Mouse (Mus musculus) CD4-positive, CD25-positive, alpha-beta regulatory T cell, adult 4 months (primary cell): ENCODE results near the gene Ppm1l. TPM values are rescaled to one million over a fixed set of nuclear protein-coding genes. Genes with fewer than 3 reads are reported as not detected.
A peak's percentile ranks its signal among the peaks of the same experiment; 100 is the strongest.

Experiments
- ATAC-seq: one replicate; pipeline ENCODE4 v1.8.0; 2017
- polyA plus RNA-seq, 2 experiments: library from polyadenylated mRNA; unstranded; fragments of 100-300 nt; shearing (Covaris generic); gene quantifications; one replicate each; pipeline ENCODE4 v1.2.1; 2017

Ppm1l gene
- polyA plus RNA-seq, 2 experiments from 2014 or later: 4.4 to 6.9 TPM

GRCm38 (mm10) chr3:69446989-69447388, 130.3 kb downstream of the Ppm1l start:
- no peak for ATAC-seq

- no peak for ATAC-seq
Observed at GRCm38 (mm10) chr3:69449041-69449440, 132.4 kb downstream of the Ppm1l start.

DNA sequence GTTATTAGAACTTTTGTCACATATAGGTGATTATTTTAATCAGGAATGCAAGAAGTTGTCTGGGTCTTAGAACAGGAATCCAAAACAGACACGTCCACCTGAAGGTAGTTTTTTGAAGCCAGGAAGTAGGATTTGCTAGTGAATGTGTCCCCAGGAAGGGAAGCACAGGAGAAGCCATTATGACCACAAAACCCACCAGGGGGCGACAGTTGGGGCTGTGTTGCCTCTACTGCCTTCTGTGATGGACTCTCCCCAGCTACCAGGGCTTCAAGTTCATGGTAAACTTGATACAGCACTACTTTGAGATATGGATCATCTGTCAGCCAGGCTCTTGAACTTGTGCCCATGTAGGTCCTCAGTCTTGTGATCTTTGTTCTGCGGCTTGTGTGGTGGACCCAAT, 137.7 kb downstream of the Ppm1l start:
- no peak for ATAC-seq

GRCm38 (mm10) chr3:69456071-69456470, 139.4 kb downstream of the Ppm1l start:
- no peak for ATAC-seq

DNA sequence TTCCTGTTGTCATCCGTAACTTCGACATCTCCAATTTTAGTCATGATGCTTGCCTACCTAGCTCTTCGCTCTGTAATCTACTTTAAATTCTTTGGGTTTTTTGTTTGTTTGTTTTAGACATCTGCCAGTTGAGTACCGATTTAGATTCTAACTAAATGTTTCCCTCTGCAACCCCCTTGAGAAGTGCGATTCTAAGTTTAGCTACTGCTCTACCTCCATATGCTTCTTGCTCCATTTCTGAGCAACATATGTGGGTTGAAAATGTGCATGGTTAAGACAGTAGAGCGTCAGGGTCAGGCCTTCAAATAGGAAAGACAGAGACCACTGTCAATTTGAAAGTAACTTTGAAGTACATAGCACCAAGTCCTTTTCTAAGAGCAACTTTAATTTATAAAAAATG, 142.1 kb downstream of the Ppm1l start:
- no peak for ATAC-seq

DNA sequence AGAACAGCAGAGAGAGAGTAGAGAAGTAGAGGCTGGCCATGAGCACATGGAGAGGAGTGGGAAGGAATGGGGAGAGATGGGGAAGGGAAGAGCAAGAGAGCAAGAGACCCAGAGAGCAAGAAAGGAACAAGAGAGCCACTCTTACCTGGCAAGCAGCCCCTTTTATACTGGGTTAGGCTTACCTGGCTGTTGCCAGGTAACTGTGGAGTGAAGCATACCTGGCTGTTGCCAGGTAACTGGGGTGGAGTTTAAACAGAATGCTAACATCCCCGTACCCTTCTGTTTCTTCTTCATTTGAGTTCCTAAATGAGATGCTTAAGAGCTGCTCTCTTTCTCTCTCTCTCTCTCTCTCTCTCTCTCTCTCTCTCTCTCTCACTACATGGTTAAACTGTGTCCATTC, 145.3 kb downstream of the Ppm1l start:
- ATAC-seq: no peak

DNA sequence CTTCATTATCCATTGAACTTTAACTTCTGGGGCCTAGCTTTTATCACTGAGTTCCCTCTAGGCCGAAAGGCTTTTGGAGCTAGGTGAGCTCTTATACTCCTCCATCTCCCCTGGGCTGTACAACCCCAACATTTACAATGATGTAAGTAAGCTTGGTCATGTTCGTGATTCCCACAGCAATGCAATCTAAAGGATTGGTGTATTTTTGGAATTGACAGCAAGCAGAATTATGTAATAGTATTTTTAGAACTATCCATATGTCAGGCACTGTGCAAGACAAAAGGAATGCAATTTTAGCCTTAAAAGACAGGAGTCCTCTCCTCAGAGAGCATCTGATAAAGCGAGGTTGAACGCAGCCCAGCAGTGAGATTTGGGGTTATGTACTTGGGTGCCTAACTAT, 149.1 kb downstream of the Ppm1l start:
- ATAC-seq: no peak

- peak; percentile 71 for ATAC-seq
Observed at GRCm38 (mm10) chr3:69468280-69469008, 151.8 kb downstream of the Ppm1l start.

DNA sequence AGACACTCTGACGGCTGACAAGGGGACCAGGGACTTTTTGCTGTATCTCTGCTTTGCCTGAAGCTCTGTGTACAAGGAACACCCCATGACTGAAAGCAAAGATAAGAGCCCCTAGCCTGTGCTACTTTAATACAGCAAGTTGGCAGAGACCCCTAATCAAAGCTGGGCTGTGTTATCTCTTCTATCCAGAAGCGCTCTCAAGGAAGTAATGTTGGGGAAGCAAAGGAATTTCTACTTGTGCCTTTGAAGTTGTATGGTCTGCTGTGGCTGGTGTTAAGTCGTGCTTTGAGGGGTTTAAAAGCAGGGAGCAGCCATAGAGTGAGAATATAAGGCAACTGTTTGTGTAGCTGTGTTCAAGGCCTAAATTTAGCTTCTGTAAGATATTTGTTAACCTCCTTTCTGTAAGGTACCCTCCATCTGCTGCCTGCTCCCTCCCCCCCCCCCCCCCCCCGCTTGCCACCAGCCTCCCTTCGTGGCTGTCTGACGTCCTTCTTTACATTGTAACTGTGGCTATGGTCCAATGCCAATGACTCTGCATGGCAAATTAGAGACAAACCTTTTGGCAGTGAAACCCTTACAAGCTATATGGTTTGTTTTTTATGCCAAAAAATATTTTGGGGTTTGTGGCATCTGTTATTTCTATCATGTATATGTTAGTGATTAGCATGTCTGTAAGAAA, 152.9 kb downstream of the Ppm1l start:
- no peak for ATAC-seq

DNA sequence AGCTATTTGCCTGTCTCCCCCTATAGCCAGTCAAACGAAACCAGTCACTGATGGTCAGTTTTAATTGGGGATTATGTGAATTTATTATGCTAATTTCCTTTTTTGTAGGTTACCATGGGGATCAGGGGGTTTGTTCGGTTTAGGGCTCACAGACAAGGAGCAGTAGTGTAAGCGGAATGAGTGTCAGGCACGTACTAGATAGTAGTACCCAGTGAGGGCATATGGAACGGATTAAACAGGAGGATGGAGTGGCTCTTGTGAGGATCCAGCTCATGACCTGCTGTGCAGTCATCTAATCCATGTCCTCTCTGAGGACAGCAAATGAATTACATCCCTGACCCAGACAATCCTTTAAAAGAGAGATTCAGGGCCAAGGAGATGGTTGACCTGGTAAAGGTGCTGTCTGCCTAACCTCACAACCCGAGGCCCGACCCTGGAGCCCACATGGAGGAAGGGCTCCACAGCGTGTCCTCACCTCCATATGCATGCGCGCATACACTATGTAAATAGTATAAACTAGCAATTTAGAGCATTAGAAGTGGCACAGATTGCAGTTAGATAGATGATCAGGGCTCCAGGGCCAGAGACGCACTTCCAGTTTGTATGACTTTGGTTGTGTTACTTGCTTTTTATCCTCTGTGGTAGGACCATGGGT, 153.6 kb downstream of the Ppm1l start:
- no peak for ATAC-seq

DNA sequence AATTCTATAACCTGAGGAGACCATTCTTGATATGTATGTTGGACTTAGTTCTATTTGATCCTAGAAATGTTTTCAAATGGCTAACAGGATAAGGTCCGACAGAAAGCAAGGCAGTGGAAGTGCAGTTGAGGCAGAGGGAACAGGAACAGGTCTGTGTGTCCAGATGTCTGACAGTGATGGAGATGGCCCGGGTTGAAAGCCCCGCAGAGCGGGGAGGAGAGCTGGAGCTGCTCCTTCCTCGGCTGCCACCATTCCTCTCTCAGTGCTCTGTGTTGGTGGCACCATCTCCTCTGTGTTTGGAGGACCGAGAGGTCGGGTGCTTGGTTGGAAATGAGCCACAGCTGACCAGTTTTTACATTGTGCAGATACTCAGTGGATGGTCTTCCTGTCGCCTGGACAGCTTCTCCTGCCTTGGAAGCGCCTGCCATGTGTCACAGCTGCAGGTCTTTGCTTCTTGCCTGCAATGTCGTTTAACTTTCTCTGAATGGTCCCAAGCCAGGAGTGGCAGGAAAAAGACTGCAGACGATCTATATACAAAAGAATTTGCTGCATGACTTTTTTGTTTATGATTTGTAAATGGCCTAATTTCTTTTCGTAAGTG, 159.3 kb downstream of the Ppm1l start:
- no peak for ATAC-seq

- ATAC-seq: no peak
Observed at GRCm38 (mm10) chr3:69479937-69480336, 163.3 kb downstream of the Ppm1l start.

DNA sequence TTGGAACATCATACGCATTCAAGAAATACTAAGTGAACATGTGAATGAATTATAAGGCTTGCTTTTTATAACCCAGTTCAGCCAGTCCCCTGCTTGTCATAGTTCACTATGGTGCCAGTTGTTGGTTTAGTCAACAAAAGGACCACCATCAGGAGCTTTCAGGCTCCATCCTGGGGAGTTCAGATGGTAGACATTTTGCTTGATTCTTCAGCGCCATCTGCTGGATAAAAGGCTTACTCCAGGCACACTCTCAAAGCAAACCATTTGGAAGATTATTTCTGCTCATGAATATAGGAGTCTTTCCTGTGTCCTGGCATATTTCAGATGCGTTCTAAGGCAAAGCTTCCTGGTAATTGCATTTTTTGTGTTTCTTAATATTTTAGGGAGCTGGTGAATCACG, 165.2 kb downstream of the Ppm1l start:
- ATAC-seq: peak; percentile 85

DNA sequence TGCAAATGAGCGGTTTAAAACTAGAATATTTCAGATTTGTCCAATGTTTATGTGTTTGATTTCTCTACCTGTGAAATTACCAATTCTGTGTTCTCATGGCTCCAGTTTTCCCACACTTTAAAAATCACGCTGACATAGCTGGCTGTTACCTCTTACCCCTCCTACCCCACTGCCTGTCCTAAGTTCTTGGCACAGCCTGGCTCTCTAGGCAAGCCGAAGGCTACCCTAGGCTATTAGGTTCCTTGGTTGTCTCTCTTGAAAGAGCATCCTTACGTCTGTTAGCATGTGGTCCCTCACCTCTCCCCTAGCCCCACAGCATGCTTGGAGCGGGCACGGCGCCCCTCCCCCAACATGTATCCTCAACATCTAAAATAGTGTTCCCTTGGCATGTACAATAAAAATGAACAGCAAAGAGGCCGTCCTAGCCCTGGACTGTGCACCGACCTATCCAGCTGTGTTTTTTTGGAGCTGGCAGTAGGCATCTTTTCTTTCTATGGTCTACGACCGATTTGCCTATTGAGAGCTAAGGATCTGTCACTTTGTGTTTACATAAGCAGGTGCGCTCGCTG, 167.4 kb downstream of the Ppm1l start:
- no peak for ATAC-seq

GRCm38 (mm10) chr3:69484582-69484981, 167.9 kb downstream of the Ppm1l start:
- ATAC-seq: no peak

- ATAC-seq: no peak
Observed at GRCm38 (mm10) chr3:69485347-69485746, 168.7 kb downstream of the Ppm1l start.

- no peak for ATAC-seq
Observed at GRCm38 (mm10) chr3:69485756-69486155, 169.1 kb downstream of the Ppm1l start.

- no peak for ATAC-seq
Observed at GRCm38 (mm10) chr3:69487471-69487870, 170.8 kb downstream of the Ppm1l start.

GRCm38 (mm10) chr3:69489669-69490068, 173.0 kb downstream of the Ppm1l start:
- no peak for ATAC-seq

GRCm38 (mm10) chr3:69490981-69491681, 174.5 kb downstream of the Ppm1l start:
- no peak for ATAC-seq

DNA sequence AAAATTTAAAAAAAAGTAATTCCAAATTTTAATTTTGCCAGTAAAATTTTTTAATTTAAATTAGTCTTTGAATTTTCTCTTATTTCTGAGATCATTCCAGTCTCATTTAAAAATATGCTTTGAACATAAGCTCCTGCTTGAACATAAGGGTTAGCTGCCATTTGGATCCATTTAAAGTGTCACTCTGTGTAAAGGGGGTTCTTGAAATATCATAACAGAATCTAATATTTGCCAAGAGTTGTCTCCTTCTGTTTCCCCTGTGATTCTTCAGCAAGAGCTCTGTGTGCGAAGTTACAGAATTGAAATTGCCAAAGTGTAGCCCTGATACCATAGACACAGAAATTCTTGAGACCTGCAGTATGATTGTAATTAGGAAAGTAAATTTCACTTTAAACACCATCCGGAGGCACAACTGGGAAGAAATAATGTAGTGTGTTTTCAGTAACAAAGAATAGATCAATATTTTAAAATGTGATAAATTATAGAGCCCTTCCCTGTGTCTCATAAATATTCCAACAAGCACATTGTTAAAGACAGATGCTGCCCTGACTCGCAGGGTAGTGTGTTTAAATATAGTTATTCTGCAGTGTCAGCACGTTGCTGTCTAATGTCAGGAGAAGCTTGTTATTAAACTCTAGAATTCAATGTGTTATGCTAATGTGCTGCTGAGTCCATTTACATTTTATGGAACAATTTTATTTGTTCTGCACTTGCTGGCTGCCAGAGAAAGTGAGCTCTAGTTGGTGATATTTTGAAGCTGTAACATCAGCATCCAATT, 177.8 kb downstream of the Ppm1l start:
- no peak for ATAC-seq

DNA sequence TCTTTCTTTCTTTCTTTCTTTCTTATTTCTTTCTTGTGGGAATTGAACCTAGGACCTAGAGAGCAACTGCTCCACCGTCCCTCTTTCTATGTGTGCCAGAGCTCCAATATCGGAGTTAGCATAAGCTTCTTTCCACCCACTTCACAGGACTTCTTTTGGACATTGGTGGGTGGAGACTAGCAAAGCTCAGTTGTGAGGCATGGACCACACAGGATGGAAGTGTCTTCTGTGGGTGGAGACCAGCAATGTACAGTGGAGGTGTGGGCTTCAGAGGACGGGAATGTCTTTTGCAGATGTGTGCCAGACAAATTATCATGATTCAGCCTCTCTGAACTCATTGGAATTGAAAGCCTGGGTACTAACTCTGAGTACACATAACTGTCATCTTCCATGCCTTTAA, 180.5 kb downstream of the Ppm1l start:
- ATAC-seq: no peak
